Mouse (Mus musculus) cerebellum, adult 11-12 months (tissue): ENCODE data around the gene Xkrx.
"Not testable (repeated sequence)": the region's sequence is repeated elsewhere in the genome, so short reads cannot be mapped to it uniquely, and the experiment has no call there.

Experiments used
- DNase-seq: peaks from one replicate; pipeline ENCODE4 v3.0.0; 2022

The Xkrx gene

GRCm38 (mm10) chrX:134162043-134162720, at the start of gene Xkrx:
Gene Xkrx, minus strand, starts transcription at chrX:134162076.
- peak; percentile 8 for DNase-seq

- DNase-seq, result no peak
Observed at GRCm38 (mm10) chrX:134211151-134211642, 49.3 kb upstream of the Xkrx start.

DNA sequence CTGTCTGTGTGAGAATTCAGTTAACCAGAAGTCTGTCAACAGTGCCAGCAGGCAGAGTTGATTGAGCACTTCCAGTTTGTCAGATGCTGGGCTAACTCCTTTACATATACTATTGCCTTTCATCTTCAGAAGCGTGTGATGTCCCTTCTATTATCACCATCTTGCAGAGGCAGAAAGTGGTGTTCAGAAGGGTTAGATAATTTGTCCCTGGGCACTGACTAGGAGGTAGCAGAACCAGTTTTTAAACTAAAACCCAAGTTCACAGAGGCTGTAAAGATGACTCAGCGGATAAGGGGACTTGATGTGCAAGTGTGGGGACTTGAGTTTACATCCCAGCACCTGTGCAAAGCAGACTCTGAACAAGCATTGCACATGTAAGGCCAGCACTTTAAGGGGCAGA, 46.6 kb upstream of the Xkrx start:
- DNase-seq, result no peak

- not testable (repeated sequence) for DNase-seq
Observed at GRCm38 (mm10) chrX:134187201-134187600, 25.3 kb upstream of the Xkrx start, which contains the start of gene Arl13a. Gene Arl13a, plus strand, starts transcription at chrX:134187501.

- DNase-seq, result no peak
Observed at GRCm38 (mm10) chrX:134174699-134175098, 12.8 kb upstream of the Xkrx start.

- DNase-seq, result no peak
Observed at GRCm38 (mm10) chrX:134170584-134170983, 8.7 kb upstream of the Xkrx start.

GRCm38 (mm10) chrX:134163484-134163883, 1.6 kb upstream of the Xkrx start:
- DNase-seq, result no peak

- DNase-seq, result peak; percentile 3
Observed at GRCm38 (mm10) chrX:134162826-134163225, 950 bp upstream of the Xkrx start.

DNA sequence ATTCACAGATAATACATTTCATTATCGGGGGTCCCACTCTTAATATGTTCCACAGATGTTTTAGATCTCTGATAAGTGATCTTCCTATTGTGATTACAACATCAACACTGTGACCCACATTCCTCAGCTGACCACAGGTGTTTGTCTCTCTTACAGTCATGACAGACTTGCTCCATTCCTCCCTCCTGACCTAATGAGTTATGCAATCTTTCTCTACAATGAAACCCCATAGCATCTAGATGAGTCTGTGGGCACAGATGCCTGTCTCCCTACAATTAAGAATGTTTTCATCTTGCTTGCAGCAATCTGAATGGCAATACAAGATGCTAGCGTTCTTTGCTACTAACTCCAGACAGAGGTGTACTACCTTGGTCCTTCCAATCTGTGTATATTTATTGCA, 1.4 kb downstream of the Xkrx start:
- no peak for DNase-seq

DNA sequence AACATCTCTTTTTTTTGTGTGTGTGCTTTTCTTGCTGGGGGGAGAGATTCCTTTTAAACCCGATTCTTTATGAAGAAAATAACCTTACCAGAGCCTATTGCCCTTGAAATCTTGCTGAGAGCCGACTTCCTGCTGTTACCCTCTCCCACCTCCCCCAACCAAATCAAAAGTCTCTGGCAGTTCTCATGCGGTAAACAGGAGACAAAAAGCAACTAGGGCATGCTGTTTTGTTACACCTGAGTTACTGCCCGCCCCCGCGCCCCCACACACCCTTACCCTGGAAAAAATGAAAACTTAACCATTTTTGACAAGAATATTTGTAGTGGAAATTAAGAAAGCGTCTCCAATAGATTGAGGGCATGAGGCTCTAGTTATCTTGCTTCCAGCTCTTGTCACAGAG, 3.7 kb downstream of the Xkrx start:
- no peak for DNase-seq

DNA sequence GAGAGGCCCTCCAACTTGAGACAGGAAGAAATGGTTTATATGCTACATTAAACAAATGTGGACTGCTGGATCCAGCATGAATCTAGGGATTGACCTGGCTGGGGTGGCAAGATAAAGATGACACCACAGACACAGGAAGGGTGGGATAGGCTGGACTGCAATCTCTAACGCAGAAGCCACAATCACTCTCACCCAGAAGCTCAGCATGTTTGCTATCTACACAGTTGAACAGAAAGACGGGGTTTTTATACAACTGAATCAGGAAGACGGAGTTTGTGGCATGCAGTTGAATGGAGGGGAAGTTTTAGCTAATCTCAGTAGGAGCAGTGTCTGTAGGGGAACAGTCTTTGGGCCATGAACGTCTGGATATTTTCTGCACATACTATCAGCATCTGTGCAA, 19.9 kb downstream of the Xkrx start:
- DNase-seq, result no peak

DNA sequence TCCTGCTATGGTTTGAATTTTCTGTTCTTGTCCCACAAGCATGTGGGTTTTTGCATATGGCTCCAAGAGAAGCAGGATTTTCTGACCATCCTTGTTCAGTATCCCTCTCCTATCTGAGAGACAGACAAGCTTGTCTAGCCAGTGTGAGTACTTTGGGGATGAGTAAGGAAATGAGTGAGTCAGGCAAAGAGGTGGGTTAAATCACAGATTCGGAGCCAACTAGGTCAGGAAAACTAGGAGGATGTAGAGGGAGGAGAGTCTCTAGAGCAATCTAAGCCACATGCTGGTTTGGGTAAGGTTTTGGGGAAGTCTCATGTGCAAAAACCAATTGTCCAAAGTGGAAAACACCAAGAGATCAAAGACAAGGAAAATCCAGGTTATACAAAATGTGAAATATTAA, 20.3 kb downstream of the Xkrx start:
- no peak for DNase-seq

DNA sequence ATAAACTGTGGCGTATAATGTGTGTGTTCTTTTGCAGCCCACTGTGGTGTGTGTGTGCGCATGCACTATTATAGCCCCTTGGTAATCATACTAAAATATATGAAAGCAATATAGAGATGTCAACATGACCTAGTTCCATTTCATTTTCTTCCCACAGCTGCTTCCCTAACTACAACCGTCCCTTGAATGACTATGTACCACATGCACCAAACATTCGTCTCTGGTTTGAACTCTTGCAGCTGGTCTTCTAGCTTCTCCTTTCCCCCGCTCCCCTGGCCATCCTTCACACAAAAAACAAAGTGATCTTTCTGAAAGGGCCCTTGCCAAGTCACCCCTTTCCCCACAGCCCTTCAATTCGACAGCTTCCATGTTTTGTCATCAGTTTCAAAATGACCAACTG, 21.9 kb downstream of the Xkrx start:
- DNase-seq, result no peak

GRCm38 (mm10) chrX:134133821-134134220, 28.1 kb downstream of the Xkrx start:
- no peak for DNase-seq

- DNase-seq, result no peak
Observed at GRCm38 (mm10) chrX:134132295-134132694, 29.6 kb downstream of the Xkrx start.

- no peak for DNase-seq
Observed at GRCm38 (mm10) chrX:134128549-134128948, 33.3 kb downstream of the Xkrx start.

GRCm38 (mm10) chrX:134116417-134116816, 45.5 kb downstream of the Xkrx start:
- no peak for DNase-seq

DNA sequence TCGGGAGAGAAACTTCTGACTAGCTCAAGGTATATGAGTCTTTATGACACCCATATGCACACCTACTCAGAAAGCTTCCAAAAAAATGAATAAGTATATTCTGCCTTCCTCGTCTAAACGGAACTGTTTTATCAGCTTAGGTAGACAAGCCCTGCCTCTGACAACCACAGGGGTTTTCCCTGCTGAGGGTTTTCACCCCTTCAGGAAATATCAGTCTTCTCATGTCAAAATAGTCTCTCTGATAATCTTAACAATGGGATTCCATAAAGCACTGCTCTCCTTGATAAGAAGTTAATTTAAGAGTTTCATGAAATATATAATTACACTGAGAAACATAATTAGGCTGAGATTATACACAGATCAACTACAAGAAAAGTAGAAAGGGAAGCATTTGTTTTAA, 50.1 kb downstream of the Xkrx start:
- no peak for DNase-seq

DNA sequence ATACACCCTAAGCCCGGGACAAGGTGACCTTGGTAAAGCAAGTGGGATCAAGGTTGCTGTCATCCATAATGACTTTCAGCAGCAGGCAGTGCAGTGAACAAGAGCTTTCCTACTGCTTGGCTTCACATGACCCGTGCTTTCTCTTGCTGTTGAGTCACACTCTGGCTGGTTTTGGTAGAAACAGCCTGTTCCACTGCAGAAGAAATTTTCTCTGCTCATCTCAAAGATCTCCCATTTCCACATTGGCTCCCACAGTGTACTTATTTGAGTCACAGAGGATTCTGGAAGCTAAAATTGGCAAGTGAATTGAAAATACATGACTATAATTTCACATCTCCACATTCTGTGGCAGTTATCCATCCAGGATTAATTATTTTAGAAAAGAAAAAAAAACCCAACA, 59.2 kb downstream of the Xkrx start:
- no peak for DNase-seq
